Mouse (Mus musculus) myocyte (in vitro differentiated cells): ENCODE measurements around the gene Foxn1. TPM values are rescaled to one million over a fixed set of nuclear protein-coding genes. Genes with fewer than 3 reads are reported as not detected.

Experiments used
- H3K27me3 ChIP-seq: one replicate; pipeline ENCODE4 v1.6.1; 2011; ENCODE audit not compliant: control insufficient read depth, insufficient read depth, insufficient read length
- H3K36me3 ChIP-seq: one replicate; pipeline ENCODE4 v1.6.1; 2011; ENCODE audit not compliant: control insufficient read depth, insufficient read depth
- H3K4me2 ChIP-seq: one replicate; pipeline ENCODE4 v1.6.1; 2011; ENCODE audit warnings: low read depth, control low read depth
- H3K4me3 ChIP-seq: one replicate; pipeline ENCODE4 v1.5.1; 2011; ENCODE audit warnings: mild to moderate bottlenecking, control low read depth, moderate library complexity
- H3K79me2 ChIP-seq: one replicate; pipeline ENCODE4 v1.6.1; 2011; ENCODE audit not compliant: control insufficient read depth, insufficient read depth
- H3ac ChIP-seq: one replicate; pipeline ENCODE4 v1.6.1; 2011; ENCODE audit not compliant: control insufficient read depth, insufficient read length
- CEBPB ChIP-seq: IDR thresholded peaks from 2 replicates; pipeline ENCODE4 v1.6.1; 2011; ENCODE audit warnings: mild to moderate bottlenecking, moderate library complexity; ENCODE audit not compliant: poor library complexity, insufficient read depth, severe bottlenecking
- E2F4 ChIP-seq: IDR thresholded peaks from one replicate; pipeline ENCODE4 v1.6.1; 2011; ENCODE audit warnings: mild to moderate bottlenecking, control low read depth, moderate library complexity; ENCODE audit not compliant: insufficient read depth
- MAX ChIP-seq: IDR thresholded peaks from one replicate; pipeline ENCODE4 v1.6.1; 2011; ENCODE audit warnings: low read depth, mild to moderate bottlenecking, control low read depth
- MYOD1 ChIP-seq, 3 experiments: IDR thresholded peaks; one replicate each; pipeline ENCODE4 v1.6.1; 2011; ENCODE audit warnings: control low read depth in 2 of 3, low read depth in 2 of 3, mild to moderate bottlenecking in 2 of 3, moderate library complexity in 1 of 3; ENCODE audit not compliant: insufficient read length in 2 of 3, control insufficient read depth in 1 of 3
- MYOG ChIP-seq, 3 experiments: IDR thresholded peaks; one replicate each; pipeline ENCODE4 v1.6.1; 2011; ENCODE audit warnings: control low read depth in 2 of 3, low read depth in 2 of 3, mild to moderate bottlenecking in 2 of 3; ENCODE audit not compliant: insufficient read length in 2 of 3, control insufficient read depth in 1 of 3, insufficient read depth in 1 of 3
- POLR2A ChIP-seq: IDR thresholded peaks from one replicate; pipeline ENCODE4 v1.6.1; 2011; ENCODE audit warnings: low read depth, mild to moderate bottlenecking, control low read depth, moderate library complexity; ENCODE audit not compliant: insufficient read length
- POLR2AphosphoS2 ChIP-seq: IDR thresholded peaks from one replicate; pipeline ENCODE4 v1.6.1; 2011; ENCODE audit warnings: low read depth, control low read depth; ENCODE audit not compliant: insufficient read length
- REST ChIP-seq: IDR thresholded peaks from one replicate; pipeline ENCODE4 v1.6.1; 2011; ENCODE audit warnings: mild to moderate bottlenecking, control low read depth, moderate library complexity; ENCODE audit not compliant: insufficient read depth, insufficient read length
- SRF ChIP-seq: IDR thresholded peaks from one replicate; pipeline ENCODE4 v1.6.1; 2011; ENCODE audit warnings: low read depth; ENCODE audit not compliant: control insufficient read depth, insufficient read length
- TCF12 ChIP-seq: IDR thresholded peaks from one replicate; pipeline ENCODE4 v1.6.1; 2011; ENCODE audit warnings: mild to moderate bottlenecking, control low read depth; ENCODE audit not compliant: poor library complexity, insufficient read depth, severe bottlenecking
- TCF3 ChIP-seq: IDR thresholded peaks from one replicate; pipeline ENCODE4 v1.6.1; 2011; ENCODE audit warnings: low read depth, control low read depth; ENCODE audit not compliant: insufficient read length
- USF1 ChIP-seq: IDR thresholded peaks from one replicate; pipeline ENCODE4 v1.6.1; 2011; ENCODE audit warnings: low read depth, mild to moderate bottlenecking, control low read depth, moderate library complexity
- polyA plus RNA-seq: library from polyadenylated mRNA; unstranded; fragments of >200 nt; fragmentation: generic; extraction: Trizol; gene quantifications from one replicate; pipeline ENCODE4 v1.2.1, GENCODE M21; 2012; ENCODE audit warnings: missing spikeins

Foxn1 gene
- polyA plus RNA-seq, 1 experiment = 0.01 TPM

- H3K36me3 ChIP-seq = no peaks in the 10 kb centered on the region
- TF ChIP-seq TCF3 (no peak), TCF12 (no peak), REST (no peak), E2F4 (no peak), MYOG (IDR thresholded peaks at IDR 0.05; ENCODE audit: control insufficient read depth in 1 of 3, insufficient read depth in 1 of 3, insufficient read length in 2 of 3, low read depth in 2 of 3) (no peak), MAX (no peak), SRF (no peak)
- H3ac ChIP-seq = no peak overlapping the region
- H3K27me3 ChIP-seq = no peaks in the 10 kb centered on the region
- H3K4me3 ChIP-seq = no peak overlapping the region
- no peak overlapping the region for H3K4me2 ChIP-seq
- no peaks in the 10 kb centered on the region for H3K79me2 ChIP-seq
Observed at GRCm38 (mm10) chr11:78353081-78353480, 33.3 kb downstream of the Foxn1 start.

DNA sequence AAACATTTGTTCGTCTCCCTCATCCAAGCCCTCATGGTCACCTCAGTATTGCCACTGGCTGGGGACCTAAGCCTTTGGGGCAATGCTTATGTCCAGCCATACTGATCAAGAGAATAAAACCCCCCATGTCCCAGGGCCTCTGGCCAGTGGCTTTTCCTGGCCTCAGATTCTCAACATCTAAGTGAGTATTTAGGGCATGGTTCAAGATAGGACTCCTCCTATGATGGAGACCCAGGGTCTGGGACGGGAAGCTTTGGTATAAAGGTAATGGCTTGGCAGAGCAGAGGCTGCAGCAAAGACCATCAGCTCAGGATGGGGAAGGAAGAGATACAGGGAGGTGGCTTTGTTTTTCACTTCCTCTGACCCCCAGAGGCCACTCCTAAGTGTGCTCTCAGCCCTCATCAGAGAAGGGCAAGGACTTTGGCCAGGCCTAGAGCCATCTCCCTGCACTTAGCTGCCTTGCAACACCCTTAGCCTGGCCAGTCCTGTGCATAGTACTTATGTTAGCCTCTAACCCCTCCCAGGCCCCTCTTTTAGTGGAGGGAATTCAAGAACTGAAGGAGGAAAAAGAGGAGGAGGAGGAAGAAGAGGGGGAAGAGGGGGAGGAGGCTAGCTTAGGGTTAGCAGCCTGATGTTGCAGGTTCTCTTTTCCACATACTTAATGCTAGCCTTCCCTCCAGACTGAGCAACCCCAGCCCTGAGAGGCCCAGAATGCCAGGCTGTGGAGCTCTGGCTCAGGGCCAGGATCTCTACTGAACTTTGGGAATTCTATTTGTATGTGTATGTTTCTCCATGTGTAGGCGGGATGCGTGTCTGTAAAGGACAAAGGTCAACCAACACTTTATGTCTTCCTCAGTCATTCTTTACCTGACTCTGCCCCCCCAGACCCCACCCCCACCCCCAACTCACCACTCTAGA, 36.7 kb downstream of the Foxn1 start:
- TF ChIP-seq MYOD1 (IDR thresholded peaks at IDR 0.05; ENCODE audit: control insufficient read depth in 1 of 3, insufficient read length in 2 of 3, low read depth in 2 of 3) = no peak
- no peak for TF ChIP-seq TCF12
- TF ChIP-seq USF1 = no peak
- no peak for TF ChIP-seq CEBPB
- TF ChIP-seq MYOG (IDR thresholded peaks at IDR 0.05; ENCODE audit: control insufficient read depth in 1 of 3, insufficient read depth in 1 of 3, insufficient read length in 2 of 3, low read depth in 2 of 3) = no peak
- TF ChIP-seq MAX = no peak
- no peak for TF ChIP-seq POLR2AphosphoS2
- Histone ChIP-seq H3K79me2 (no peaks in the 10 kb centered on the region), H3K4me3 (no peak overlapping the region), H3K4me2 (no peak overlapping the region), H3K27me3 (no peaks in the 10 kb centered on the region), H3K36me3 (no peaks in the 10 kb centered on the region), H3ac (no peak overlapping the region)

GRCm38 (mm10) chr11:78348474-78348873, 37.9 kb downstream of the Foxn1 start:
- Histone ChIP-seq H3K79me2 (no peaks in the 10 kb centered on the region), H3K36me3 (no peaks in the 10 kb centered on the region), H3K4me3 (no peak overlapping the region), H3K27me3 (no peaks in the 10 kb centered on the region), H3ac (no peak overlapping the region), H3K4me2 (no peak overlapping the region)
- TF ChIP-seq TCF3 = no peak
- TF ChIP-seq USF1 = no peak
- no peak for TF ChIP-seq SRF
- TF ChIP-seq E2F4 = no peak
- no peak for TF ChIP-seq POLR2A

DNA sequence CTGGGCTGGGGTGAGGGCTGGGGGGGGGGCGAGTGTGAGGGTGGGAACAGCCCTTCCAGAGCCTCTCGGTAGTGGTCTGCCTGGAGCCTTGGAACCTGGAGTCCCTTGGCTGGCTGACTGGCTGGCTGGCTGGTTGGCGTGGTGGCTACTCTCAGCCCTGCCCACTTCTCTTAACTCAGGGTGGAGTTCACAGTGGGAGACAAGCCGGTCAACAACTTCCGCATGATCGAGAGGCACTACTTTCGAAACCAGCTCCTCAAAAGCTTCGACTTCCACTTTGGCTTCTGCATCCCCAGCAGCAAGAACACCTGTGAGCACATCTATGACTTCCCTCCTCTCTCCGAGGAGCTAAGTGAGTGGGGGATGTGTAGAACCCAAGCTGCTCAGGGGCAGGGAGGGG, 38.5 kb downstream of the Foxn1 start:
- H3K4me2 ChIP-seq = no peak overlapping the region
- H3K79me2 ChIP-seq = no peaks in the 10 kb centered on the region
- TF ChIP-seq POLR2AphosphoS2 (no peak), CEBPB (no peak), REST (no peak)
- no peak overlapping the region for H3K4me3 ChIP-seq
- H3ac ChIP-seq = no peak overlapping the region
- no peaks in the 10 kb centered on the region for H3K36me3 ChIP-seq
- H3K27me3 ChIP-seq = no peaks in the 10 kb centered on the region

DNA sequence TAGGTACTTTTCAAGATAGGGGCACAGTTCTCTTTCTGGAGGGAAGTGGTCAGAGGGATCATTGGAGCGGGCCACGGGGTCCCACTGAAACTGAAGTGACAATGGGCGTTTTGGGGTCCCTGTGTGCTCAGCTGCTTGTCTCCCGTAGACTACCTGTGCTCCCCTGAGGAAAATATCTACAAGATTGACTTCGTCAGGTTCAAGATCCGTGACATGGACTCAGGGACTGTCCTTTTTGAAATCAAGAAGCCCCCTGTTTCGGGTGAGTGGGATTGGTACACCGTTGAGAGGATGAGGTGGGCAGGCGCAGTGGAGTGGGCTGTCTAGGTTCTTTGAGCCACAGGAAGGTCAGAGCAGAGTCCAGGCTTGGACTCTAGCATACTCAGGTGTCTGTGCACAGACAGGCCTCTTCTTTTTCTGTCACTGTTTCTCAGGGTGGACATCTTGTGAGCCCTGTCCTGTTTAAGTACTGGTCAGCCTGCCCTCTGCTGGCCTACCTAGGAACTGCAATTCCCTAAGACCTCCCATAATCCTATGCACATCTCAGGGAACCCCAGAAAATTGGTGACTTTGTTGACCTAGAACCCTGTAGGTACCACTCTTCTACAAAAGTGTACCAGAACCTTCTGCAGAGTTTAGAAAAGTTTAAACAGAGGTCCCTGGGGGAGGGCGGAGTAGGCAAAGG, 39.1 kb downstream of the Foxn1 start:
- Histone ChIP-seq H3K79me2 (no peaks in the 10 kb centered on the region), H3K27me3 (no peaks in the 10 kb centered on the region), H3K4me3 (no peak overlapping the region), H3K4me2 (no peak overlapping the region), H3ac (no peak overlapping the region), H3K36me3 (no peaks in the 10 kb centered on the region)
- TF ChIP-seq TCF3 (no peak), MYOD1 (IDR thresholded peaks at IDR 0.05; ENCODE audit: control insufficient read depth in 1 of 3, insufficient read length in 2 of 3, low read depth in 2 of 3) (no peak), REST (no peak), E2F4 (no peak), MAX (no peak), POLR2A (no peak), CEBPB (no peak), TCF12 (no peak), POLR2AphosphoS2 (no peak), MYOG (IDR thresholded peaks at IDR 0.05; ENCODE audit: control insufficient read depth in 1 of 3, insufficient read depth in 1 of 3, insufficient read length in 2 of 3, low read depth in 2 of 3) (no peak), USF1 (no peak), SRF (no peak)
